Mouse (Mus musculus) hindbrain, embryonic 15.5 days (tissue): ENCODE measurements around the gene Bace1. TPM values are rescaled to one million over a fixed set of nuclear protein-coding genes. Genes with fewer than 3 reads are reported as not detected.

ENCODE experiments used
- ATAC-seq: fragments of 200-750 bp; cut with Nextera tagmentation; 2 replicates; pipeline ENCODE4 v1.8.0; 2017; ENCODE audit warnings: low read depth, moderate number of reproducible peaks, moderate TSS enrichment; ENCODE audit not compliant: low FRiP score
- H3K27ac ChIP-seq: fragments of 300-500 bp; sonication (generic); replicated peaks from 2 replicates; pipeline ENCODE4 v1.5.1; 2015; ENCODE audit warnings: mild to moderate bottlenecking, inconsistent platforms
- H3K27me3 ChIP-seq: fragments of 300-500 bp; sonication (generic); 2 replicates; pipeline ENCODE4 v1.6.1; 2015; ENCODE audit warnings: control low read depth, inconsistent platforms
- H3K36me3 ChIP-seq: fragments of 300-500 bp; sonication (generic); 2 replicates; pipeline ENCODE4 v1.6.1; 2015; ENCODE audit warnings: control low read depth, inconsistent platforms
- H3K4me1 ChIP-seq: fragments of 300-500 bp; sonication (generic); replicated peaks from 2 replicates; pipeline ENCODE4 v1.6.1; 2015; ENCODE audit warnings: control low read depth, inconsistent platforms
- H3K4me2 ChIP-seq: fragments of 300-500 bp; sonication (generic); 2 replicates; pipeline ENCODE4 v1.6.1; 2015; ENCODE audit warnings: moderate library complexity, mild to moderate bottlenecking, inconsistent platforms
- H3K4me3 ChIP-seq: fragments of 300-500 bp; sonication (generic); 2 replicates; pipeline ENCODE4 v1.5.1; 2015; ENCODE audit warnings: mild to moderate bottlenecking, inconsistent platforms
- H3K9ac ChIP-seq: fragments of 300-500 bp; sonication (generic); 2 replicates; pipeline ENCODE4 v1.6.1; 2015; ENCODE audit warnings: inconsistent platforms
- H3K9me3 ChIP-seq: fragments of 300-500 bp; sonication (generic); 2 replicates; pipeline ENCODE4 v1.6.1; 2016; ENCODE audit warnings: control low read depth, inconsistent platforms
- WGBS: fragments of 180-500 bp; shearing (Covaris S2); methylation state at CpG from one replicate; pipeline ENCODE4 v1.1.7; 2015; 5-methylcytosine and 5-hydroxymethylcytosine counted together
- polyA plus RNA-seq: library from polyadenylated mRNA; unstranded; fragments of >200 nt; fragmentation: Nextera tagmentation; extraction: Ambion mirVana; gene quantifications from 2 replicates; pipeline ENCODE4 v1.2.1, GENCODE M21; 2015

The Bace1 gene
- polyA plus RNA-seq, 1 experiment from 2014 or later: 52.2 TPM

DNA sequence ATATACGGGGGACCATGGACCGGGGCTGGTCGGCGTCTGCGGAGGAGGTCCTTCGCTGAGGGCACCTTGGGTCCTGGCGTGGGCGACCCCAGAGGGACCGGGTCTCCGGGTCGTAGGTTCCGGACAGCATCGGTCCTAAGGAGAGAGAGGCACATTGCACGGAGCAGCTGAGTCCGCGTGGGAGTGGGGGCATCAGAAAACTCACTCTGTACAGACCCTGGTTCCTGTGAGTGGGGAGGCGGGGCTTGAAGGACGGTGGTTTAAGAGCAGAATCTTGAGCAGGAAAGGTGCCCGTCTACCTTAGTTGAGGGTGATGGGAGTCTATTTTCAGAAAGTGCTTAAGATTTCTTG, 68.7 kb downstream of the Bace1 start:
- Histone ChIP-seq H3K27ac (peak overlapping the region; percentile 98), H3K9me3 (no peaks in the 10 kb centered on the region), H3K36me3 (peaks cover 41% of the 10 kb centered on the region), H3K4me3 (peak overlapping the region; percentile 82), H3K27me3 (no peaks in the 10 kb centered on the region), H3K4me2 (peak overlapping the region; percentile 87), H3K9ac (peak overlapping the region; percentile 90), H3K4me1 (peaks cover 36% of the 10 kb centered on the region)
- under 1% methylated on average over 19 of the region's 19 CpGs for WGBS
- no peak; the same call in 1 of the 2 replicates for ATAC-seq

DNA sequence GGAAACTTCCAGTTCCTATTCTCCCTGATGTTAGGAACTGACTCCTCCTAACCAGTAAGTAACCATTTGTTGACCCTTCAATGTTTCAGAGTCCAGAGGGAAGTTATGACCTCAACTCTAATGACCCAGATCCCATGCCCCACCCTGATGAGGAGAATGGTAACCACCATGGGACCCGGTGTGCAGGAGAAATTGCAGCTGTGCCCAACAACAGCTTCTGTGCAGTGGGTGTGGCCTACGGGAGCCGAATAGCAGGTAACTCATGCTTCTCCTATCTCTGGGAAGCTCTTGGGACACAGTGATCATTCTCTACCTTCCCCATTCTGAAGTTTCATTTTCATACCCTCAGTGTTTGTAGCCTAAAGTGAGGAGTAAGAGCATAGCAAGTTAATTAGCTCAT, 72.6 kb downstream of the Bace1 start:
- Histone ChIP-seq H3K4me2 (no peak overlapping the region), H3K9me3 (no peaks in the 10 kb centered on the region), H3K4me1 (peaks cover 16% of the 10 kb centered on the region), H3K27me3 (no peaks in the 10 kb centered on the region), H3K36me3 (peaks cover 62% of the 10 kb centered on the region), H3K4me3 (no peak overlapping the region), H3K9ac (no peak overlapping the region), H3K27ac (no peak overlapping the region)
- no peak for ATAC-seq
- 96% methylated on average over 3 of the region's 3 CpGs for WGBS

- 75% methylated on average over 1 of the region's 1 CpGs for WGBS
- no peak overlapping the region for H3K9ac ChIP-seq
- no peak for ATAC-seq
- no peak overlapping the region for H3K27ac ChIP-seq
- no peaks in the 10 kb centered on the region for H3K27me3 ChIP-seq
- no peaks in the 10 kb centered on the region for H3K9me3 ChIP-seq
- H3K4me1 ChIP-seq: peaks cover 16% of the 10 kb centered on the region
- peaks cover 66% of the 10 kb centered on the region for H3K36me3 ChIP-seq
- H3K4me3 ChIP-seq: no peak overlapping the region
- H3K4me2 ChIP-seq: no peak overlapping the region
Measured at GRCm38 (mm10) chr9:45911673-45912072, 73.3 kb downstream of the Bace1 start.

Other genes with a start within 250 kb of the Bace1 start
- gene Cep164, start 9.9 kb upstream of the Bace1 start, polyA plus RNA-seq: 14.8 and 14.9 TPM in 2 replicates
- 21.6 and 22.2 TPM in 2 replicates for gene Pcsk7, start 67.9 kb downstream of the Bace1 start, polyA plus RNA-seq
- gene Rnf214, start 68.3 kb downstream of the Bace1 start, polyA plus RNA-seq: 94.1 and 109 TPM in 2 replicates
- gene Tagln, start 97.5 kb downstream of the Bace1 start, polyA plus RNA-seq: 6.5 and 7.2 TPM in 2 replicates
- 48.3 and 50.7 TPM in 2 replicates for gene Sidt2, start 116.7 kb downstream of the Bace1 start, polyA plus RNA-seq
- gene Pafah1b2, start 174.1 kb downstream of the Bace1 start, polyA plus RNA-seq: 258 and 263 TPM in 2 replicates
- gene Sik3, start 174.2 kb downstream of the Bace1 start, polyA plus RNA-seq: 11.6 and 12.6 TPM in 2 replicates